Mouse (Mus musculus): ENCODE results near the gene Usf2. TPM values are rescaled to one million over a fixed set of nuclear protein-coding genes. Genes with fewer than 3 reads are reported as not detected.

Usf2 gene
- polyA plus RNA-seq, 1 experiment from 2014 or later, result 263 TPM

GRCm38 (mm10) chr7:30916713-30917112 lies 39.9 kb downstream of the Usf2 start:
- H3K36me3 ChIP-seq (ENCODE audit: inconsistent target), result no peaks in the 10 kb centered on the region
- H3K79me2 ChIP-seq (ENCODE audit: inconsistent target), result no peaks in the 10 kb centered on the region
- H3K27ac ChIP-seq, result no peak overlapping the region
- no peak overlapping the region for H3K4me3 ChIP-seq (ENCODE audit: inconsistent target)
- WGBS (ENCODE audit: missing documents), result 71% methylated on average over 6 of the region's 6 CpGs

GRCm38 (mm10) chr7:30914732-30915131 lies 41.9 kb downstream of the Usf2 start, which contains the start of gene Mag:
TSS of gene Mag (minus strand) at chr7:30914873.
- H3K4me3 ChIP-seq (ENCODE audit: inconsistent target), result no peak within 1 kb of the TSS
- 91% methylated on average over 8 of the region's 8 CpGs for WGBS (ENCODE audit: missing documents)
- no peaks in the 10 kb centered on the region for H3K79me2 ChIP-seq (ENCODE audit: inconsistent target)
- no peaks in the 10 kb centered on the region for H3K36me3 ChIP-seq (ENCODE audit: inconsistent target)
- no peak within 1 kb of the TSS for H3K27ac ChIP-seq

- Histone ChIP-seq H3K36me3 (ENCODE audit: inconsistent target) (no peaks in the 10 kb centered on the region), H3K27ac (no peak overlapping the region), H3K79me2 (ENCODE audit: inconsistent target) (no peaks in the 10 kb centered on the region), H3K4me3 (ENCODE audit: inconsistent target) (no peak overlapping the region)
- 45% methylated on average over 6 of the region's 6 CpGs for WGBS (ENCODE audit: missing documents)
Observed at GRCm38 (mm10) chr7:30909773-30910172, 46.8 kb downstream of the Usf2 start.

- Histone ChIP-seq H3K27ac (no peak overlapping the region), H3K4me3 (ENCODE audit: inconsistent target) (no peak overlapping the region)
Observed at GRCm38 (mm10) chr7:30908992-30909431, 47.6 kb downstream of the Usf2 start.

GRCm38 (mm10) chr7:30908277-30908991 lies 48.2 kb downstream of the Usf2 start:
- H3K27ac ChIP-seq, result no peak overlapping the region
- no peak overlapping the region for H3K4me3 ChIP-seq (ENCODE audit: inconsistent target)
- no peaks in the 10 kb centered on the region for H3K36me3 ChIP-seq (ENCODE audit: inconsistent target)
- H3K79me2 ChIP-seq (ENCODE audit: inconsistent target), result no peaks in the 10 kb centered on the region
- WGBS (ENCODE audit: missing documents), result 21% methylated on average over 20 of the region's 26 CpGs

More at GRCm38 (mm10) chr7:30908992-30909431, 47.6 kb downstream of the Usf2 start:
- Histone ChIP-seq H3K36me3 (ENCODE audit: inconsistent target) (no peaks in the 10 kb centered on the region), H3K79me2 (ENCODE audit: inconsistent target) (no peaks in the 10 kb centered on the region)
- 30% methylated on average over 15 of the region's 17 CpGs for WGBS (ENCODE audit: missing documents)

GRCm38 (mm10) chr7:30904042-30904441 lies 52.6 kb downstream of the Usf2 start:
- 21% methylated on average over 4 of the region's 4 CpGs for WGBS (ENCODE audit: missing documents)
- H3K4me3 ChIP-seq (ENCODE audit: inconsistent target), result no peak overlapping the region
- H3K27ac ChIP-seq, result no peak overlapping the region
- H3K79me2 ChIP-seq (ENCODE audit: inconsistent target), result no peaks in the 10 kb centered on the region
- no peaks in the 10 kb centered on the region for H3K36me3 ChIP-seq (ENCODE audit: inconsistent target)

Other genes with a start within 250 kb of the Usf2 start
- not detected in 3 replicates for gene Atp4a, start 244.6 kb downstream of the Usf2 start, polyA plus RNA-seq (2018)
- 24.1 to 98.6 TPM (median 72.6 TPM) in 3 replicates for gene Tmem147, start 227.3 kb downstream of the Usf2 start, polyA plus RNA-seq (2018)
- not detected in 3 replicates for gene Gapdhs, start 213.1 kb downstream of the Usf2 start, polyA plus RNA-seq (2018)
- 0.54 to 2.3 TPM (median 1.5 TPM) in 3 replicates for gene Sbsn, start 205.3 kb downstream of the Usf2 start, polyA plus RNA-seq (2018)
- gene Dmkn, start 193.0 kb downstream of the Usf2 start, polyA plus RNA-seq (2018), result 0.37 TPM in 1 of 3 replicates, not detected in the others
- gene Krtdap, start 168.9 kb downstream of the Usf2 start, polyA plus RNA-seq (2018), result not detected in 3 replicates
- 0.10 TPM in 1 of 3 replicates, not detected in the others for gene Ffar2, start 133.0 kb downstream of the Usf2 start, polyA plus RNA-seq (2018)
- not detected in 3 replicates for gene Ffar3, start 100.6 kb downstream of the Usf2 start, polyA plus RNA-seq (2018)
- not detected in 3 replicates for gene Ffar1, start 95.2 kb downstream of the Usf2 start, polyA plus RNA-seq (2018)
- gene Cd22, start 76.5 kb downstream of the Usf2 start, polyA plus RNA-seq (2018), result 15.6 to 31.6 TPM (median 22.5 TPM) in 3 replicates
- gene Mag, start 41.9 kb downstream of the Usf2 start, polyA plus RNA-seq (2018), result 0.43 to 1.9 TPM (median 0.78 TPM) in 3 replicates
- not detected in 3 replicates for gene Hamp2, start 32.1 kb downstream of the Usf2 start, polyA plus RNA-seq (2018)
- gene Hamp, start 12.8 kb downstream of the Usf2 start, polyA plus RNA-seq (2018), result not detected in 3 replicates
- 0.29 to 2.2 TPM (median 0.38 TPM) in 3 replicates for gene Lsr, start 16.7 kb upstream of the Usf2 start, polyA plus RNA-seq (2018)
- 0.21 to 0.26 TPM in 2 of 3 replicates, not detected in the other for gene Fam187b, start 17.0 kb upstream of the Usf2 start, polyA plus RNA-seq (2018)
- 662 to 1,499 TPM (median 1,028 TPM) in 3 replicates for gene Fxyd5, start 85.7 kb upstream of the Usf2 start, polyA plus RNA-seq (2018)
- gene Fxyd7, start 94.7 kb upstream of the Usf2 start, polyA plus RNA-seq (2018), result not detected in 3 replicates
- not detected in 3 replicates for gene Fxyd1, start 100.4 kb upstream of the Usf2 start, polyA plus RNA-seq (2018)
- 0.14 to 0.27 TPM (median 0.22 TPM) in 3 replicates for gene Lgi4, start 102.5 kb upstream of the Usf2 start, polyA plus RNA-seq (2018)
- not detected in 3 replicates for gene Fxyd3, start 119.9 kb upstream of the Usf2 start, polyA plus RNA-seq (2018)
- 0.36 to 5.0 TPM (median 0.59 TPM) in 3 replicates for gene Hpn, start 158.5 kb upstream of the Usf2 start, polyA plus RNA-seq (2018)
- 6.4 to 26.6 TPM (median 13.9 TPM) in 3 replicates for gene Scn1b, start 170.2 kb upstream of the Usf2 start, polyA plus RNA-seq (2018)
- gene Gramd1a, start 199.1 kb upstream of the Usf2 start, polyA plus RNA-seq (2018), result 30.4 to 56.1 TPM (median 32.6 TPM) in 3 replicates

Measured in macrophage (primary cell).